Mouse (Mus musculus) forebrain, embryonic 10.5 days (tissue): ENCODE data around the gene Ksr2. TPM values are rescaled to one million over a fixed set of nuclear protein-coding genes. Genes with fewer than 3 reads are reported as not detected.
"Not testable (repeated sequence)": the region's sequence is repeated elsewhere in the genome, so short reads cannot be mapped to it uniquely, and the experiment has no call there.

Source experiments
- DNase-seq: peaks from one replicate; pipeline ENCODE4 v3.0.0-alpha.2; 2017; ENCODE audit warnings: low spot score; ENCODE audit errors: extremely low spot score
- H3K27ac ChIP-seq: fragments of 300-500 bp; sonication (generic); 2 replicates; pipeline ENCODE4 v1.5.1; 2016; ENCODE audit warnings: mild to moderate bottlenecking
- H3K27me3 ChIP-seq: fragments of 300-500 bp; sonication (generic); 2 replicates; pipeline ENCODE4 v1.6.1; 2016; ENCODE audit warnings: mild to moderate bottlenecking; ENCODE audit not compliant: poor library complexity, severe bottlenecking
- H3K36me3 ChIP-seq: fragments of 300-500 bp; sonication (generic); replicated peaks from 2 replicates; pipeline ENCODE4 v1.6.1; 2016; ENCODE audit warnings: mild to moderate bottlenecking, moderate library complexity
- H3K4me1 ChIP-seq: fragments of 300-500 bp; sonication (generic); 2 replicates; pipeline ENCODE4 v1.6.1; 2016
- H3K4me3 ChIP-seq: fragments of 300-500 bp; sonication (generic); 2 replicates; pipeline ENCODE4 v1.5.1; 2016; ENCODE audit warnings: mild to moderate bottlenecking, moderate library complexity
- H3K9me3 ChIP-seq: fragments of 300-500 bp; sonication (generic); 2 replicates; pipeline ENCODE4 v1.6.1; 2016; ENCODE audit warnings: mild to moderate bottlenecking, moderate library complexity
- WGBS: fragments of 180-500 bp; shearing (Covaris S2); methylation state at CpG from one replicate; pipeline ENCODE4 v1.1.7; 2016; 5-methylcytosine and 5-hydroxymethylcytosine counted together
- polyA plus RNA-seq: library from polyadenylated mRNA; unstranded; fragments of >200 nt; fragmentation: Nextera tagmentation; extraction: Ambion mirVana; gene quantifications from 2 replicates; pipeline ENCODE4 v1.2.1, GENCODE M21; 2016

Ksr2 gene
- polyA plus RNA-seq, 1 experiment from 2014 or later, result 0.40 TPM

GRCm38 (mm10) chr5:117415011-117415912, 1.5 kb downstream of the Ksr2 start:
- Histone ChIP-seq H3K9me3 (no peaks in the 10 kb centered on the region), H3K4me1 (peaks cover 24% of the 10 kb centered on the region), H3K27me3 (peaks cover 71% of the 10 kb centered on the region), H3K36me3 (no peaks in the 10 kb centered on the region), H3K4me3 (peak overlapping the region; percentile 81), H3K27ac (no peak overlapping the region)
- DNase-seq, result no peak
- 25% methylated on average over 19 of the region's 19 CpGs for WGBS

GRCm38 (mm10) chr5:117417442-117417841, 3.6 kb downstream of the Ksr2 start:
- H3K4me1 ChIP-seq, result peaks cover 24% of the 10 kb centered on the region
- DNase-seq, result no peak
- WGBS, result 72% methylated on average over 2 of the region's 2 CpGs
- H3K4me3 ChIP-seq, result no peak overlapping the region
- H3K9me3 ChIP-seq, result no peaks in the 10 kb centered on the region
- H3K36me3 ChIP-seq, result no peaks in the 10 kb centered on the region
- peaks cover 49% of the 10 kb centered on the region for H3K27me3 ChIP-seq
- H3K27ac ChIP-seq, result no peak overlapping the region

- H3K36me3 ChIP-seq, H3K4me3 ChIP-seq, H3K27me3 ChIP-seq, H3K4me1 ChIP-seq, DNase-seq, H3K27ac ChIP-seq, H3K9me3 ChIP-seq: not testable (repeated sequence)
- WGBS, result 94% methylated on average over 7 of the region's 7 CpGs
Measured at GRCm38 (mm10) chr5:117433501-117433900, 19.7 kb downstream of the Ksr2 start.

DNA sequence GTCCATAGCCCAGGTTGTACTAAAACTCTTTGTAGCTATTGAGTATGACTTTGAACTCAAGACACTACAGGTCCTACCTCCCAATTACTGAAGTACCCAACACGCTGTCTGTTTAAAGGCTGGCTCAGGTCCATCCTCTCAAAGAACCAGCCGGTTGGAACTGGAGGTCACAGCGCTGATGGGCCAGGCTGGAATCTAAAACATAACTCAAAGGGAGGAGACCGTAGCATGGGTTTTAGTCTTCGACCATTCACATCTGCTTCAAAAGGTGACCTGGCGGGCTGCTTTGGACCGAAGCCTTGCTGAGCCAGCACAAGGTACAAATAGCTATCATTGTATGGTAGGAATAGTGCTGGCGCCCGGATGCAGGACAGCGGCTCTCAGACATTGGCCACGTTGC, 26.5 kb downstream of the Ksr2 start:
- Histone ChIP-seq H3K4me3 (no peak overlapping the region), H3K27ac (no peak overlapping the region), H3K27me3 (peaks cover 6% of the 10 kb centered on the region; the same call in 1 of the 2 replicates), H3K36me3 (no peaks in the 10 kb centered on the region), H3K9me3 (no peaks in the 10 kb centered on the region), H3K4me1 (peaks cover 20% of the 10 kb centered on the region)
- 92% methylated on average over 11 of the region's 11 CpGs for WGBS
- DNase-seq, result no peak

GRCm38 (mm10) chr5:117441242-117441842, 27.5 kb downstream of the Ksr2 start:
- 42% methylated on average over 18 of the region's 18 CpGs for WGBS
- H3K36me3 ChIP-seq, result no peaks in the 10 kb centered on the region
- H3K4me3 ChIP-seq, result peak overlapping the region; percentile 7; the same call in 1 of the 2 replicates
- peaks cover 20% of the 10 kb centered on the region for H3K4me1 ChIP-seq
- no peak for DNase-seq
- H3K27ac ChIP-seq, result peak overlapping the region; percentile 68
- peaks cover 6% of the 10 kb centered on the region; the same call in 1 of the 2 replicates for H3K27me3 ChIP-seq
- no peaks in the 10 kb centered on the region for H3K9me3 ChIP-seq

GRCm38 (mm10) chr5:117442157-117442765, 28.5 kb downstream of the Ksr2 start:
- Histone ChIP-seq H3K4me3 (no peak overlapping the region), H3K27me3 (peaks cover 6% of the 10 kb centered on the region; the same call in 1 of the 2 replicates), H3K9me3 (no peaks in the 10 kb centered on the region), H3K4me1 (peaks cover 20% of the 10 kb centered on the region), H3K27ac (peak overlapping the region; percentile 68), H3K36me3 (no peaks in the 10 kb centered on the region)
- 92% methylated on average over 12 of the region's 12 CpGs for WGBS
- DNase-seq, result no peak

GRCm38 (mm10) chr5:117443141-117443540, 29.3 kb downstream of the Ksr2 start:
- no peaks in the 10 kb centered on the region for H3K36me3 ChIP-seq
- H3K27ac ChIP-seq, result no peak overlapping the region
- WGBS, result 90% methylated on average over 4 of the region's 4 CpGs
- no peak for DNase-seq
- H3K4me1 ChIP-seq, result peaks cover 20% of the 10 kb centered on the region
- H3K9me3 ChIP-seq, result no peaks in the 10 kb centered on the region
- H3K4me3 ChIP-seq, result no peak overlapping the region
- H3K27me3 ChIP-seq, result peaks cover 6% of the 10 kb centered on the region; the same call in 1 of the 2 replicates

DNA sequence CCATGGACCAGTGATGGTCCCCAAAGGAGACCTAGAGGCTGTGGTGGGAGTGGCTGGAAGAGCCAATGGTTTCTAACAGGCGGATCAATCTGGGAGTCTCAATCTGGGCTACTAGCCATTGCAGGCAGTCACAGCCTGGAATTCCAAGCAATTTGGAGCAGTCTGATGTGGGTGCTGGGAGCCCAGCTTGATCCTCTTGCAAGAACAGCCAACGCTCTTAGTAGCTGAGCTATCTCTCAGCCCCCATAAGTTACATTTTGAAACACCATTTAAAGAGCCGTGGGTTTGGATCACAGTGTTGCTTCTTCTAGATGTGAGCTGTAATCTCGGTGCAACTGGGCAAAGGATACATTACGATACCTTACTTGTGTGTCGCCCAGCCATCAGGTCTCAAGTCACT, 30.1 kb downstream of the Ksr2 start:
- Histone ChIP-seq H3K4me1 (peaks cover 20% of the 10 kb centered on the region), H3K27me3 (peaks cover 6% of the 10 kb centered on the region; the same call in 1 of the 2 replicates), H3K36me3 (no peaks in the 10 kb centered on the region), H3K9me3 (no peaks in the 10 kb centered on the region), H3K4me3 (no peak overlapping the region), H3K27ac (no peak overlapping the region)
- no peak for DNase-seq
- WGBS, result 92% methylated on average over 6 of the region's 6 CpGs

- Histone ChIP-seq H3K36me3 (no peaks in the 10 kb centered on the region), H3K4me1 (no peaks in the 10 kb centered on the region), H3K9me3 (no peaks in the 10 kb centered on the region), H3K27me3 (no peaks in the 10 kb centered on the region), H3K27ac (no peak overlapping the region), H3K4me3 (no peak overlapping the region)
- DNase-seq, result no peak
- 45% methylated on average over 6 of the region's 6 CpGs for WGBS
Measured at GRCm38 (mm10) chr5:117447698-117448097, 33.9 kb downstream of the Ksr2 start.

- H3K27ac ChIP-seq, result no peak overlapping the region
- no peaks in the 10 kb centered on the region for H3K9me3 ChIP-seq
- H3K36me3 ChIP-seq, result no peaks in the 10 kb centered on the region
- no peak for DNase-seq
- no peaks in the 10 kb centered on the region for H3K27me3 ChIP-seq
- WGBS, result 84% methylated on average over 2 of the region's 2 CpGs
- H3K4me1 ChIP-seq, result peaks cover 4% of the 10 kb centered on the region; the same call in 1 of the 2 replicates
- H3K4me3 ChIP-seq, result no peak overlapping the region
Measured at GRCm38 (mm10) chr5:117452013-117452412, 38.2 kb downstream of the Ksr2 start.

GRCm38 (mm10) chr5:117455546-117455945, 41.7 kb downstream of the Ksr2 start:
- Histone ChIP-seq H3K27me3 (no peaks in the 10 kb centered on the region), H3K27ac (no peak overlapping the region), H3K4me1 (peaks cover 18% of the 10 kb centered on the region), H3K36me3 (no peaks in the 10 kb centered on the region), H3K9me3 (no peaks in the 10 kb centered on the region), H3K4me3 (no peak overlapping the region)
- no peak for DNase-seq
- 74% methylated on average over 8 of the region's 8 CpGs for WGBS

GRCm38 (mm10) chr5:117457121-117457520, 43.3 kb downstream of the Ksr2 start:
- H3K27me3 ChIP-seq, result no peaks in the 10 kb centered on the region
- no peaks in the 10 kb centered on the region for H3K36me3 ChIP-seq
- H3K4me3 ChIP-seq, result no peak overlapping the region
- no peak for DNase-seq
- WGBS, result 83% methylated on average over 9 of the region's 9 CpGs
- peaks cover 9% of the 10 kb centered on the region; the same call in 1 of the 2 replicates for H3K9me3 ChIP-seq
- peaks cover 18% of the 10 kb centered on the region for H3K4me1 ChIP-seq
- H3K27ac ChIP-seq, result no peak overlapping the region
